Mouse (Mus musculus): ENCODE results near the gene Klf1. TPM values are rescaled to one million over a fixed set of nuclear protein-coding genes. Genes with fewer than 3 reads are reported as not detected.

The Klf1 gene
- polyA plus RNA-seq, 1 experiment from 2014 or later, result 19.7 TPM

DNA sequence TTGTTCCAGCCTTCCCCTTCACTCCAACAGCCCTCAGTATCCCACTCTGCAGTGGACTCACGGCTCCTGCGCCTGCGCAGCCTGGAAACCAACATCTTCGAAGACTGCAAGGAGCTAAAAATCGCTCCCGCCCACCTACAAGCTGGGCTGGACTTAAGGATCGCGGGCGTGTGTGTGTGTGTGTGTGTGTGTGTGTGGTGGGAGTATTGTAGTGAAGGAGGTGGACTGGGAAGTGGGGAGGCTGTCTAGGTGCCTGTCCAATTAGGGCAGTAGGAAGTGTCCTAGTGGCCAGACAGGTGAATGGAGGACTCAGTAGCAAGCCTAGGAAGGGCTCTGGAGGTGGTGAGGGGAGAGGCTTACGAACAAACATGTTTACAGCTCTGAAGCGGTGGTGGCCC is 43.5 kb downstream of the Klf1 start:
- no peak for DNase-seq (ENCODE audit: low spot score)
- H3K4me1 ChIP-seq, result peaks cover 38% of the 10 kb centered on the region
- H3K27ac ChIP-seq (replicated peaks), result no peak overlapping the region
- H3K36me3 ChIP-seq, result no peaks in the 10 kb centered on the region
- H3K4me3 ChIP-seq, result peak overlapping the region; percentile 79
- peaks cover 87% of the 10 kb centered on the region for H3K27me3 ChIP-seq (ENCODE audit: low read depth, poor library complexity, severe bottlenecking)
- H3K9me3 ChIP-seq (replicated peaks), result no peaks in the 10 kb centered on the region
- WGBS, result 5% methylated on average over 11 of the region's 11 CpGs

DNA sequence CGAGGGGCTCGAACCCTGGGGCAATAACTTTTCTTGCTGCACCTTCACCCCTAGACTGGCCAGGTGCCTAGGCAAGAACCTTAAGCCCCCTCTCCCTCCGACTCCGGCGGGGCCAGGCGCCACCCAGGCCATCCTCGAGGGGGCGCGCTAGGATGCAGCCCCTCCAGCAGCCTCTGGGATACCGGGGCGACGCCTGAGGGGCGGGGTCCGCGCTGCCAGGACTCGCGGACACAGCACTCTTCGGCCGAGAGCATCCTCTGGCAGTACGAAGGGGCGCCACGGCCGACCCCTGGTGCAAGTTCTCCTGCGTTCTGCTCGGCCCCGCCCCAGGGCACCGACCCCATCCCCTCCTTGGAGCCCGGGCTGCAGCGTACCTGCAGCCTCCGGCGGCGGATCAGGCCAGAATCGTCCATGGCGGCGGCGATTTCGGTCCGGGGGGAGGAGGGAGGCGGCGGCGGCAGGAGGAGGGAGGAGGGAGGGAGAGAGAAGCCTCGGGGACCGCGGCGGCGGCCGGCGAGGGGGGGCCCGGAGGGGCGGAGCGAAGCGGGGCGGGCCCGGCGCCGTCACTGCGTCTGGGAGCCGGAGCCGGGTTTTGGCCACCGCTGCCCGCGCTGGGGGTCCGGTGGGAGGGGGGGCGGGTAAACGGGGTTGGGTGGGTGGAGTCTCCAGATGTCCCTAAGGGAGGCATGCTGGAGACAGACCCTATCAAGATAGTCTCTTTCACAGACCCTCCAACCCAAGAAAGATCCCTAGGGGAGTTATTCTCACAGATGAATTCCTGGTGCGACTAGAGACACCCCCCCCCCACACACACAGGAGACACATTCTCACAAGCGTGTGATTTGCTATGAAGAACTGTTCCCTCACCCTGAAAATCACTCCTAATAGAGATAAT is 44.2 kb downstream of the Klf1 start:
- peak overlapping the region; percentile 79 for H3K4me3 ChIP-seq
- H3K27me3 ChIP-seq (ENCODE audit: low read depth, poor library complexity, severe bottlenecking), result peaks cover 89% of the 10 kb centered on the region
- no peaks in the 10 kb centered on the region for H3K36me3 ChIP-seq
- H3K9me3 ChIP-seq (replicated peaks), result no peaks in the 10 kb centered on the region
- peak; percentile 75 for DNase-seq (ENCODE audit: low spot score)
- H3K4me1 ChIP-seq, result peaks cover 39% of the 10 kb centered on the region
- WGBS, result 2% methylated on average over 41 of the region's 67 CpGs
- H3K27ac ChIP-seq (replicated peaks), result peak overlapping the region; percentile 70

DNA sequence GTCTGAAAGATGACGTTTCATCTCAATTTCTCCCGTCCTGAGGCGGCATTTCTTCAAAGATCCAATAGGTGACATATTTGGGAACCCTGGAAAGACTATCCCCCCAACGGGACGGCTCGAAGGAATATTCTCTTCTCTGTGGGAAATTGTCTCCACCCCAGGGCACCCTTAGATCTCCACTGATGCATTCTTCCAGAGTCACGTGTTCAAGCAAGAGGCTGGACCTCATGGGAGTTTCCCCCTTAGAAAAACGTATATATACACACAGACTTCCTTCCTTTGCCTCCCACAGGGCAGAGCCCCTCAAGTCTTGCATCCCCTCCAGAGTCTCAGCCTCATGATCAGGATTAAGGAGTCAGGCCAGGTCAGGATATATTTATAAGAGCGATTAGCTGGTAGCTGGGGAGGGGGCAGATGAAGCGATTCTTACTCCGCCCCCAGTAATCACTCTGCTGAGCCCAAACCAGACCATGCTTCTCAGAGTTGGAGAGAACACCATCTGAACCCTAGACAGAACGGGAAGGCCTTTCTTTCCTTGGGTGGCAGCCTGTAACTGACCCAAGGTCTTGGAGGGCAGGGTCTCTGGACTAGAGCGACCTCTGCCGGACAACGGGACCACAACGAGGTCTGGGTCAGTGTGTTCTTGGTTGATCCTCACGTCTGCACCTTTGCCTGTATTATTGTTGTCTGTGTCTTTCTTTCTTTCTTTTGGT is 45.0 kb downstream of the Klf1 start, which contains the start of gene Rtbdn:
Rtbdn (plus strand) TSS at position 464 of the 713 bp plus-strand sequence.
- no peaks in the 10 kb centered on the region for H3K9me3 ChIP-seq (replicated peaks)
- peaks cover 90% of the 10 kb centered on the region for H3K27me3 ChIP-seq (ENCODE audit: low read depth, poor library complexity, severe bottlenecking)
- H3K36me3 ChIP-seq, result no peaks in the 10 kb centered on the region
- peaks cover 39% of the 10 kb centered on the region for H3K4me1 ChIP-seq
- peak; percentile 55 for DNase-seq (ENCODE audit: low spot score)
- peak within 1 kb of the TSS; percentile 70 for H3K27ac ChIP-seq (replicated peaks)
- 9% methylated on average over 17 of the region's 17 CpGs for WGBS
- peak within 1 kb of the TSS; percentile 79 for H3K4me3 ChIP-seq

DNA sequence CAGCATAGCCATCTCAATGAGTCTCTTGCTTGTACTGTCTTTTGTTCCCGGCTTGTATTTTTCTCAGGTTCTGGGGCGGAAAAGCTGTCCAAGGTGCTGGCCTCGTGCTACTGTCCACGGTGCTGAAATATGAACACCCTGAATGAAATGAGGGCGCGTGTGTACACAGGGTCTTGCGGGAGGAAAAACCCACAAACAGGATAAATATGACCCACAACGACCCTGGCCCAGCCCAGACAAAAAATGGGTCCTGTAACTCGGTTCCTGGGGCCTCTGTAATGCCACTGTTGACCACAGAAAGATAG is 45.5 kb downstream of the Klf1 start:
- Histone ChIP-seq H3K4me1 (peaks cover 39% of the 10 kb centered on the region), H3K27me3 (ENCODE audit: low read depth, poor library complexity, severe bottlenecking) (peaks cover 90% of the 10 kb centered on the region), H3K9me3 (replicated peaks) (no peaks in the 10 kb centered on the region), H3K36me3 (no peaks in the 10 kb centered on the region), H3K27ac (replicated peaks) (no peak overlapping the region), H3K4me3 (peak overlapping the region; percentile 79; the same call in 1 of the 2 replicates)
- DNase-seq (ENCODE audit: low spot score), result peak; percentile 52
- WGBS, result 16% methylated on average over 9 of the region's 9 CpGs

DNA sequence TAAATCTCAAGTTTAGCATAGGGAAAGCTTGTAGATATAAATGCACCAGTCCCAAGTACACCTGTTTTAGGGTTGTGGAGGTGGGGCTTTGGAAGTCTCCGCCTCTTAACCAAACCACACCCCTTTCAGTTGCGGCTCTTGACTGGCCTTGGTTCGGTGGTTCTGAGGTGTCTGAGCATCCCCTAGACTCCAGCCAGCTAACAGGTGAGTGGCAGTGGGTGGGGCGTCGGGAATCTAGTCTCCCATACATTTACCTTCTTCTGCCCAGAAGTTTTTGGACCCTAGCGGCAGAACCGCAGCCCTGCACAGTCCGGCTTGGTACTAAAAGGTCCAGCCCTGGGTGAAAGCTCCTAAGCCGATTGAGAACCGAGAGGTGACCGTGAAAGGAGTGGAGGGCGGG is 48.0 kb downstream of the Klf1 start:
- H3K4me3 ChIP-seq, result peak overlapping the region; percentile 2; the same call in 1 of the 2 replicates
- H3K9me3 ChIP-seq (replicated peaks), result no peaks in the 10 kb centered on the region
- no peak for DNase-seq (ENCODE audit: low spot score)
- peaks cover 38% of the 10 kb centered on the region for H3K4me1 ChIP-seq
- peaks cover 87% of the 10 kb centered on the region for H3K27me3 ChIP-seq (ENCODE audit: low read depth, poor library complexity, severe bottlenecking)
- 19% methylated on average over 12 of the region's 12 CpGs for WGBS
- no peaks in the 10 kb centered on the region for H3K36me3 ChIP-seq
- no peak overlapping the region for H3K27ac ChIP-seq (replicated peaks)

DNA sequence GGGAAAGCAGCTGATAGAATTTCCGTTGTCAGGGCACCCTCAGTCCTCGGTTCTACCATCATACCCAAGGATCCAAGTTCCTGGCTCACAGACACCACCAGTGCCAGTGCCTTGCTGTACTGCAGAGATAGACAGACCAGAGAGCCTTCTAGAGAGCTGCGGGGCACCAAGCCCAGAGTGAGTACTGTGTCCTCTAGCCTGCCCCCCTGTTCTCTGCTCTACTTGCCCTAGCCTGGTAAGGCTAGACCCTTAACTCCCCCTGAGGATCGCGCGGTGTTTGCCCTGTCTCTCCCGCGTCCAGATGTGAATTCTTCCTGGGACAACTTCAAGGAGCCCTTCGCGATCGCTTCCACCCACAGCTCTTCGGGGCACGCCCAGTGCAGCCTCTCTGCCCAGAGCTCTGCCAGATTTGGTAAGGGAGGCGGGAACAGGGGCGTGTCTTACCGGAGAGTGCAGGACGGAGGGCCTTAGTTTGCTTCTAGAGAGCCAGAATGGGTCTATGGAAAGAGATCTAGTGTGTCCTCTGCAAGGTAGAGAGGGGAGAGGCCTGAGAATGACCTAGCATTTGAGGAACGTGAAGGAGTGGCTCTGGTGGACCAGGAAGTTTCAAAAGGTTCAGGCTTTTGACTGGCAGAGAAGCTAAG is 51.0 kb downstream of the Klf1 start:
- H3K27me3 ChIP-seq (ENCODE audit: low read depth, poor library complexity, severe bottlenecking), result peaks cover 58% of the 10 kb centered on the region
- WGBS, result 9% methylated on average over 18 of the region's 18 CpGs
- 0 out of 2 replicates have a peak overlapping the region, but pooled peaks have one; percentile 11 for H3K4me3 ChIP-seq

More for the DNA sequence above, 51.0 kb downstream of the Klf1 start:
- peaks cover 13% of the 10 kb centered on the region for H3K4me1 ChIP-seq
- no peak for DNase-seq (ENCODE audit: low spot score)
- no peaks in the 10 kb centered on the region for H3K9me3 ChIP-seq (replicated peaks)
- H3K36me3 ChIP-seq, result peaks cover 24% of the 10 kb centered on the region
- no peak overlapping the region for H3K27ac ChIP-seq (replicated peaks)

Small RNA genes within 50 kb of the gene (microRNA-seq; reads per million reads assigned to microRNA genes)
- gene Gm24197 (not detected), gene Mir7069 (9.0 reads per million, percentile 20 among the genes with 10 or more reads in this experiment)

Other genes starting within 250 kb of the Klf1 start
- 63.6 and 78.2 TPM in 2 replicates for gene Ier2, start 239.1 kb upstream of the Klf1 start, polyA plus RNA-seq (2016; fragmentation: Nextera tagmentation; extraction: Ambion mirVana)
- 56.4 and 58.1 TPM in 2 replicates for gene Trmt1, start 215.6 kb upstream of the Klf1 start, polyA plus RNA-seq (2016; fragmentation: Nextera tagmentation; extraction: Ambion mirVana)
- gene Nacc1, start 214.1 kb upstream of the Klf1 start, polyA plus RNA-seq (2016; fragmentation: Nextera tagmentation; extraction: Ambion mirVana), result 24.8 and 26.3 TPM in 2 replicates
- 4.8 and 5.8 TPM in 2 replicates for gene Lyl1, start 200.5 kb upstream of the Klf1 start, polyA plus RNA-seq (2016; fragmentation: Nextera tagmentation; extraction: Ambion mirVana)
- 1.1 and 1.4 TPM in 2 replicates for gene G430095P16Rik, start 178.9 kb upstream of the Klf1 start, polyA plus RNA-seq (2016; fragmentation: Nextera tagmentation; extraction: Ambion mirVana)
- 0.49 and 1.2 TPM in 2 replicates for gene Nfix, start 101.6 kb upstream of the Klf1 start, polyA plus RNA-seq (2016; fragmentation: Nextera tagmentation; extraction: Ambion mirVana)
- 2.9 and 5.3 TPM in 2 replicates for gene Dand5, start 79.1 kb upstream of the Klf1 start, polyA plus RNA-seq (2016; fragmentation: Nextera tagmentation; extraction: Ambion mirVana)
- 46.3 and 47.2 TPM in 2 replicates for gene Gadd45gip1, start 70.4 kb upstream of the Klf1 start, polyA plus RNA-seq (2016; fragmentation: Nextera tagmentation; extraction: Ambion mirVana)
- gene Rad23a, start 61.3 kb upstream of the Klf1 start, polyA plus RNA-seq (2016; fragmentation: Nextera tagmentation; extraction: Ambion mirVana), result 124 and 131 TPM in 2 replicates
- 723 and 798 TPM in 2 replicates for gene Calr, start 55.0 kb upstream of the Klf1 start, polyA plus RNA-seq (2016; fragmentation: Nextera tagmentation; extraction: Ambion mirVana)
- gene Farsa, start 44.9 kb upstream of the Klf1 start, polyA plus RNA-seq (2016; fragmentation: Nextera tagmentation; extraction: Ambion mirVana), result 133 and 139 TPM in 2 replicates
- gene Syce2, start 29.8 kb upstream of the Klf1 start, polyA plus RNA-seq (2016; fragmentation: Nextera tagmentation; extraction: Ambion mirVana), result 64.7 and 71.7 TPM in 2 replicates
- gene Gcdh, start 8.0 kb upstream of the Klf1 start, polyA plus RNA-seq (2016; fragmentation: Nextera tagmentation; extraction: Ambion mirVana), result 37.3 and 39.6 TPM in 2 replicates
- gene Dnase2a, start 6.6 kb downstream of the Klf1 start, polyA plus RNA-seq (2016; fragmentation: Nextera tagmentation; extraction: Ambion mirVana), result 6.6 and 7.5 TPM in 2 replicates
- gene Mast1, start 35.4 kb downstream of the Klf1 start, polyA plus RNA-seq (2016; fragmentation: Nextera tagmentation; extraction: Ambion mirVana), result 3.2 and 8.4 TPM in 2 replicates
- gene Rtbdn, start 45.1 kb downstream of the Klf1 start, polyA plus RNA-seq (2016; fragmentation: Nextera tagmentation; extraction: Ambion mirVana), result 0.62 and 1.2 TPM in 2 replicates
- not detected in 2 replicates for gene Gm49661, start 67.5 kb downstream of the Klf1 start, polyA plus RNA-seq (2016; fragmentation: Nextera tagmentation; extraction: Ambion mirVana)
- gene Prdx2, start 67.7 kb downstream of the Klf1 start, polyA plus RNA-seq (2016; fragmentation: Nextera tagmentation; extraction: Ambion mirVana), result 1,203 and 1,278 TPM in 2 replicates
- 136 and 158 TPM in 2 replicates for gene Rnaseh2a, start 67.8 kb downstream of the Klf1 start, polyA plus RNA-seq (2016; fragmentation: Nextera tagmentation; extraction: Ambion mirVana)
- 5.0 and 5.4 TPM in 2 replicates for gene Junb, start 76.8 kb downstream of the Klf1 start, polyA plus RNA-seq (2016; fragmentation: Nextera tagmentation; extraction: Ambion mirVana)
- gene Hook2, start 88.7 kb downstream of the Klf1 start, polyA plus RNA-seq (2016; fragmentation: Nextera tagmentation; extraction: Ambion mirVana), result 18.2 and 18.4 TPM in 2 replicates
- not detected in 2 replicates for gene Best2, start 112.6 kb downstream of the Klf1 start, polyA plus RNA-seq (2016; fragmentation: Nextera tagmentation; extraction: Ambion mirVana)
- gene Asna1, start 123.4 kb downstream of the Klf1 start, polyA plus RNA-seq (2016; fragmentation: Nextera tagmentation; extraction: Ambion mirVana), result 160 and 164 TPM in 2 replicates
- gene Trir, start 124.9 kb downstream of the Klf1 start, polyA plus RNA-seq (2016; fragmentation: Nextera tagmentation; extraction: Ambion mirVana), result 140 and 146 TPM in 2 replicates
- gene Tnpo2, start 135.0 kb downstream of the Klf1 start, polyA plus RNA-seq (2016; fragmentation: Nextera tagmentation; extraction: Ambion mirVana), result 28.6 and 34.9 TPM in 2 replicates
- 25.5 and 32.3 TPM in 2 replicates for gene Fbxw9, start 158.1 kb downstream of the Klf1 start, polyA plus RNA-seq (2016; fragmentation: Nextera tagmentation; extraction: Ambion mirVana)
- gene Gm5741, start 166.1 kb downstream of the Klf1 start, polyA plus RNA-seq (2016; fragmentation: Nextera tagmentation; extraction: Ambion mirVana), result 0.91 and 1.1 TPM in 2 replicates
- gene Dhps, start 169.8 kb downstream of the Klf1 start, polyA plus RNA-seq (2016; fragmentation: Nextera tagmentation; extraction: Ambion mirVana), result 70.8 and 71.8 TPM in 2 replicates
- gene Wdr83os, start 178.8 kb downstream of the Klf1 start, polyA plus RNA-seq (2016; fragmentation: Nextera tagmentation; extraction: Ambion mirVana), result 133 and 142 TPM in 2 replicates
- 61.2 and 70.6 TPM in 2 replicates for gene Wdr83, start 179.4 kb downstream of the Klf1 start, polyA plus RNA-seq (2016; fragmentation: Nextera tagmentation; extraction: Ambion mirVana)
- 23.5 and 23.7 TPM in 2 replicates for gene Man2b1, start 181.3 kb downstream of the Klf1 start, polyA plus RNA-seq (2016; fragmentation: Nextera tagmentation; extraction: Ambion mirVana)
- gene Zfp791, start 221.2 kb downstream of the Klf1 start, polyA plus RNA-seq (2016; fragmentation: Nextera tagmentation; extraction: Ambion mirVana), result 0.81 and 1.5 TPM in 2 replicates
- not detected in 2 replicates for gene Cks1brt, start 250.0 kb downstream of the Klf1 start, polyA plus RNA-seq (2016; fragmentation: Nextera tagmentation; extraction: Ambion mirVana)